Mouse (Mus musculus) inflammation-experienced regulatory T-cells, adult 16 weeks (primary cell): Measurements from ENCODE around the gene Vmn1r54. TPM values are rescaled to one million over a fixed set of nuclear protein-coding genes. Genes with fewer than 3 reads are reported as not detected.

Experiments used
- polyA plus RNA-seq: library from polyadenylated mRNA; unstranded; fragments of 100-300 nt; shearing (Covaris generic); gene quantifications from one replicate; pipeline ENCODE4 v1.2.1, GENCODE M21; 2017

Gene Vmn1r54
- polyA plus RNA-seq, result not detected

DNA sequence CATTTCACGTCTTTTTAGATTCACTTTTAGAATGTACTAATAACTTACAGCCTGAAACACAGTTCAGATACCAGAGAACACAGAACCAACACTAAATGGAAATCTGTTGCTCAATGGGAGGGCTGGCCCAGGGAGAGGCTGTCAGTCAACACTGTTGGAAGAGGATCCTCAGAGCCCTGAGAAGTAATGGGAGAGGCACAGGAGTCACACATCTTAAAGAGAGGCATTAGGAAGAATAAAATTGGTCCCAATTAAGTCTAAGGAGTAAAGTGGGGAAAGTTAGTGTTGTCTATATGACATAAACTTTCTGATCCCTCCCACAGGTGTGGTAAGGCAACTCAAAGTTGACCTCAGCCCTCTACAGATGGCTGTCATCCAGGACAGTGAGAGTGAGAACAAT, at the start of gene Vmn1r54:
Gene Vmn1r54 (plus strand): TSS at position 301 of the 400 bp plus-strand sequence.

DNA sequence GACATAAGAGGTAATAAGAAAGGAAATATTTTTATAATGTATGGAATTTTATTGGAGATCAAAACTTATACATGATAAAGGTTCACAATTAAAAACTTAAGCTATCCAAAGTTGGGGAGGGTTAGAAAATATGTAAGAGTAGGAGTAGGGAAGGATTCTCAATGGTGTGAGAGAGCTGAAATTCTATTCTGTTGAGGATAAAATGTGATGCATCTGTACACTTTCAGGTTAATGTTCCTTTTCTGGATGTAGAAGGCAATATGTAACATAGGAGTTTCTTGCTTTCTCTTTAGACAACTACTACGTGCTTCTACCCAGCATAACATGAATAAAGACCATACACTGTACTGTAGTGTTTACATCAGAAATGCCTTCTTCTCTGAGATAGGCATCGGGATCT, 43.6 kb upstream of the Vmn1r54 start, which contains the start of gene V1ra8:
Gene V1ra8 (plus strand): TSS at position 301 of the 400 bp plus-strand sequence.

DNA sequence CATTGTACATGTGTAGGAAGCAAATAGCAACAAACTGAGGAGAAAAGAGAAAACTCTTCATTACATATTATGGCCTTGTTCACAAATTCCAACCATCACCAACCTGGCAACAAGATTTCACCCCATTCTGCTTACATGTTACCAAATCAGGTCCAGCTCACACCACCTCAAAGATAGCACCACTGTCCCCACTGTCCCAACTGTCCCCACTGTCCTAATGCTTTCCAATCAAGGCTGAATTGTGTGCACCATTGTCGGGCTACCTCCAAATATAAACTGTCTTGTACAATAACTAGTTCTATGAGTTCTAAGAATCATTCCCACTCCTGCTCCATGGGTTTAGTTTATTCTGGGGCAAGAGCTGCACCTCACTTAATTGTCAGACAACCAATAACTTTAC, 21.8 kb upstream of the Vmn1r54 start, which contains the start of gene Vmn1r53:
Gene Vmn1r53 (minus strand): TSS at position 101 of the 400 bp plus-strand sequence.

GRCm38 (mm10) chr6:90300919-90301318, 54.8 kb downstream of the Vmn1r54 start, which contains the start of gene BC048671:
Gene BC048671, plus strand, starts transcription at chr6:90301219.

Other genes starting within 250 kb of the Vmn1r54 start
- not detected for gene Vmn1r47, start 230.2 kb upstream of the Vmn1r54 start, polyA plus RNA-seq
- gene Vmn1r48, start 209.5 kb upstream of the Vmn1r54 start, polyA plus RNA-seq, result not detected
- gene Vmn1r49, start 167.8 kb upstream of the Vmn1r54 start, polyA plus RNA-seq, result not detected
- not detected for gene Vmn1r50, start 144.9 kb upstream of the Vmn1r54 start, polyA plus RNA-seq
- gene Vmn1r51, start 123.7 kb upstream of the Vmn1r54 start, polyA plus RNA-seq, result not detected
- gene Vmn1r52, start 71.5 kb upstream of the Vmn1r54 start, polyA plus RNA-seq, result not detected
- not detected for gene V1ra8, start 43.5 kb upstream of the Vmn1r54 start, polyA plus RNA-seq
- gene Vmn1r53, start 21.9 kb upstream of the Vmn1r54 start, polyA plus RNA-seq, result not detected
- gene BC048671, start 54.9 kb downstream of the Vmn1r54 start, polyA plus RNA-seq, result not detected
- gene Chst13, start 78.9 kb downstream of the Vmn1r54 start, polyA plus RNA-seq, result not detected
- gene Uroc1, start 87.0 kb downstream of the Vmn1r54 start, polyA plus RNA-seq, result not detected
- 2.7 TPM for gene Zxdc, start 123.2 kb downstream of the Vmn1r54 start, polyA plus RNA-seq
- gene Cfap100, start 182.5 kb downstream of the Vmn1r54 start, polyA plus RNA-seq, result not detected
- not detected for gene Klf15, start 216.3 kb downstream of the Vmn1r54 start, polyA plus RNA-seq
- 1.6 TPM for gene Aldh1l1, start 240.1 kb downstream of the Vmn1r54 start, polyA plus RNA-seq